Mouse (Mus musculus): ENCODE data around the gene 2210408I21Rik. TPM values are rescaled to one million over a fixed set of nuclear protein-coding genes. Genes with fewer than 3 reads are reported as not detected.
A peak's percentile ranks its signal among the peaks of the same experiment; 100 is the strongest.
"Not testable (repeated sequence)": the region's sequence is repeated elsewhere in the genome, so short reads cannot be mapped to it uniquely, and the experiment has no call there.

The 2210408I21Rik gene
- total RNA-seq (2012; rRNA removed): 4.4 and 7.6 TPM in 2 replicates

- H3K27ac ChIP-seq (ENCODE audit: insufficient read depth, low read depth, low read length, poor library complexity, severe bottlenecking): peak within 1 kb of the TSS; percentile 69
- in situ Hi-C loops (cut with MboI; ENCODE audit: low sequenced_read_pairs in 2 of 2, unreplicated experiment in 2 of 2): no loop called here
- TF ChIP-seq CHD2 (IDR thresholded peaks at IDR 0.05; ENCODE audit: low read depth, low read length): no peak
- TF ChIP-seq ZNF384 (IDR thresholded peaks at IDR 0.05; ENCODE audit: low read depth, low read length): no peak
- no peak for TF ChIP-seq MAFK (IDR thresholded peaks at IDR 0.05; ENCODE audit: insufficient read depth, low read depth, low read length)
- TF ChIP-seq HCFC1 (IDR thresholded peaks at IDR 0.05; ENCODE audit: borderline replicate concordance, insufficient read depth, low read length): no peak
- TF ChIP-seq ZC3H11A (IDR thresholded peaks at IDR 0.05; ENCODE audit: borderline replicate concordance, low read depth, low read length): no peak
- no peaks in the 10 kb centered on the region for H3K9me3 ChIP-seq (ENCODE audit: control insufficient read depth, insufficient read depth, low read depth, low read length)
- H3K4me1 ChIP-seq (ENCODE audit: control insufficient read depth in 2 of 2, insufficient read depth in 2 of 2, low read length in 2 of 2, poor library complexity in 1 of 2): no peaks in the 10 kb centered on the region; a peak in 1 of 4 replicates
- H3K4me3 ChIP-seq (ENCODE audit: insufficient read depth in 1 of 2, low read depth in 1 of 2, low read length in 2 of 2, poor library complexity in 1 of 2, severe bottlenecking in 1 of 2): peak within 1 kb of the TSS; percentile 77 to 84
- no peaks in the 10 kb centered on the region for H3K36me3 ChIP-seq (ENCODE audit: control insufficient read depth, insufficient read depth, low read length, poor library complexity, severe bottlenecking)
- peak; percentile 72 for DNase-seq (ENCODE audit: low read depth, low spot score)
- peak within 1 kb of the TSS; percentile 91 for H3K9ac ChIP-seq (ENCODE audit: insufficient read depth, low read depth, low read length, poor library complexity, severe bottlenecking)
Observed at GRCm38 (mm10) chr13:77134931-77135620, at the start of gene 2210408I21Rik, which contains the start of gene Slf1. 2210408I21Rik (plus strand) TSS chr13:77135540. Slf1 (minus strand) TSS chr13:77135473.

GRCm38 (mm10) chr13:77092876-77093275, 42.5 kb upstream of the 2210408I21Rik start:
- H3K9me3 ChIP-seq (ENCODE audit: control insufficient read depth, insufficient read depth, low read depth, low read length); H3K9ac ChIP-seq (ENCODE audit: insufficient read depth, low read depth, low read length, poor library complexity, severe bottlenecking); H3K36me3 ChIP-seq (ENCODE audit: control insufficient read depth, insufficient read depth, low read length, poor library complexity, severe bottlenecking); DNase-seq (ENCODE audit: low read depth, low spot score); H3K27ac ChIP-seq (ENCODE audit: insufficient read depth, low read depth, low read length, poor library complexity, severe bottlenecking); H3K4me1 ChIP-seq (ENCODE audit: control insufficient read depth in 2 of 2, insufficient read depth in 2 of 2, low read length in 2 of 2, poor library complexity in 1 of 2); in situ Hi-C loops (cut with MboI; ENCODE audit: low sequenced_read_pairs in 2 of 2, unreplicated experiment in 2 of 2); H3K4me3 ChIP-seq (ENCODE audit: insufficient read depth in 1 of 2, low read depth in 1 of 2, low read length in 2 of 2, poor library complexity in 1 of 2, severe bottlenecking in 1 of 2): not testable (repeated sequence)

- peaks cover 2% of the 10 kb centered on the region; the same call in 1 of the 2 replicates for H3K36me3 ChIP-seq (ENCODE audit: control insufficient read depth, insufficient read depth, low read length, poor library complexity, severe bottlenecking)
- no peaks in the 10 kb centered on the region for H3K9me3 ChIP-seq (ENCODE audit: control insufficient read depth, insufficient read depth, low read depth, low read length)
- DNase-seq (ENCODE audit: low read depth, low spot score): no peak
- H3K27ac ChIP-seq (ENCODE audit: insufficient read depth, low read depth, low read length, poor library complexity, severe bottlenecking): no peak overlapping the region
- TF ChIP-seq HCFC1 (IDR thresholded peaks at IDR 0.05; ENCODE audit: borderline replicate concordance, insufficient read depth, low read length) (no peak), MAFK (IDR thresholded peaks at IDR 0.05; ENCODE audit: insufficient read depth, low read depth, low read length) (peak; percentile 95)
- H3K4me1 ChIP-seq (ENCODE audit: control insufficient read depth in 2 of 2, insufficient read depth in 2 of 2, low read length in 2 of 2, poor library complexity in 1 of 2): no peaks in the 10 kb centered on the region
- in situ Hi-C loops (cut with MboI; ENCODE audit: low sequenced_read_pairs in 2 of 2, unreplicated experiment in 2 of 2): no loop called here
- no peak overlapping the region for H3K9ac ChIP-seq (ENCODE audit: insufficient read depth, low read depth, low read length, poor library complexity, severe bottlenecking)
- no peak overlapping the region for H3K4me3 ChIP-seq (ENCODE audit: insufficient read depth in 1 of 2, low read depth in 1 of 2, low read length in 2 of 2, poor library complexity in 1 of 2, severe bottlenecking in 1 of 2)
Observed at GRCm38 (mm10) chr13:77107734-77108133, 27.6 kb upstream of the 2210408I21Rik start.

- H3K9ac ChIP-seq (ENCODE audit: insufficient read depth, low read depth, low read length, poor library complexity, severe bottlenecking): no peak overlapping the region
- no peaks in the 10 kb centered on the region for H3K36me3 ChIP-seq (ENCODE audit: control insufficient read depth, insufficient read depth, low read length, poor library complexity, severe bottlenecking)
- in situ Hi-C loops (cut with MboI; ENCODE audit: low sequenced_read_pairs in 2 of 2, unreplicated experiment in 2 of 2): no loop called here
- no peak for DNase-seq (ENCODE audit: low read depth, low spot score)
- no peak overlapping the region for H3K27ac ChIP-seq (ENCODE audit: insufficient read depth, low read depth, low read length, poor library complexity, severe bottlenecking)
- no peak overlapping the region for H3K4me3 ChIP-seq (ENCODE audit: insufficient read depth in 1 of 2, low read depth in 1 of 2, low read length in 2 of 2, poor library complexity in 1 of 2, severe bottlenecking in 1 of 2)
- no peaks in the 10 kb centered on the region for H3K4me1 ChIP-seq (ENCODE audit: control insufficient read depth in 2 of 2, insufficient read depth in 2 of 2, low read length in 2 of 2, poor library complexity in 1 of 2)
- H3K9me3 ChIP-seq (ENCODE audit: control insufficient read depth, insufficient read depth, low read depth, low read length): no peaks in the 10 kb centered on the region
- TF ChIP-seq CHD2 (IDR thresholded peaks at IDR 0.05; ENCODE audit: low read depth, low read length): no peak
- no peak for TF ChIP-seq ZC3H11A (IDR thresholded peaks at IDR 0.05; ENCODE audit: borderline replicate concordance, low read depth, low read length)
- TF ChIP-seq MAFK (IDR thresholded peaks at IDR 0.05; ENCODE audit: insufficient read depth, low read depth, low read length): no peak
- no peak for TF ChIP-seq HCFC1 (IDR thresholded peaks at IDR 0.05; ENCODE audit: borderline replicate concordance, insufficient read depth, low read length)
Observed at GRCm38 (mm10) chr13:77118695-77119094, 16.6 kb upstream of the 2210408I21Rik start.

- Histone ChIP-seq H3K9me3 (ENCODE audit: control insufficient read depth, insufficient read depth, low read depth, low read length) (no peaks in the 10 kb centered on the region), H3K4me1 (ENCODE audit: control insufficient read depth in 2 of 2, insufficient read depth in 2 of 2, low read length in 2 of 2, poor library complexity in 1 of 2) (no peaks in the 10 kb centered on the region), H3K4me3 (ENCODE audit: insufficient read depth in 1 of 2, low read depth in 1 of 2, low read length in 2 of 2, poor library complexity in 1 of 2, severe bottlenecking in 1 of 2) (no peak overlapping the region), H3K9ac (ENCODE audit: insufficient read depth, low read depth, low read length, poor library complexity, severe bottlenecking) (no peak overlapping the region), H3K36me3 (ENCODE audit: control insufficient read depth, insufficient read depth, low read length, poor library complexity, severe bottlenecking) (no peaks in the 10 kb centered on the region), H3K27ac (ENCODE audit: insufficient read depth, low read depth, low read length, poor library complexity, severe bottlenecking) (no peak overlapping the region)
- in situ Hi-C loops (cut with MboI; ENCODE audit: low sequenced_read_pairs in 2 of 2, unreplicated experiment in 2 of 2): no loop called here
- DNase-seq (ENCODE audit: low read depth, low spot score): no peak
- no peak for TF ChIP-seq MAFK (IDR thresholded peaks at IDR 0.05; ENCODE audit: insufficient read depth, low read depth, low read length)
- no peak for TF ChIP-seq ZNF384 (IDR thresholded peaks at IDR 0.05; ENCODE audit: low read depth, low read length)
- no peak for TF ChIP-seq ZC3H11A (IDR thresholded peaks at IDR 0.05; ENCODE audit: borderline replicate concordance, low read depth, low read length)
- TF ChIP-seq HCFC1 (IDR thresholded peaks at IDR 0.05; ENCODE audit: borderline replicate concordance, insufficient read depth, low read length): no peak
- no peak for TF ChIP-seq CHD2 (IDR thresholded peaks at IDR 0.05; ENCODE audit: low read depth, low read length)
Observed at GRCm38 (mm10) chr13:77125159-77125558, 10.2 kb upstream of the 2210408I21Rik start.
